Mouse (Mus musculus) hindbrain, embryonic 10.5 days (tissue): ENCODE data around the gene Map4k1. TPM values are rescaled to one million over a fixed set of nuclear protein-coding genes. Genes with fewer than 3 reads are reported as not detected.
A peak's percentile ranks its signal among the peaks of the same experiment; 100 is the strongest.

Experiments
- DNase-seq: peaks from one replicate; pipeline ENCODE4 v3.0.0-alpha.2; 2017; ENCODE audit warnings: low spot score
- H3K27ac ChIP-seq: fragments of 300-500 bp; sonication (generic); 2 replicates; pipeline ENCODE4 v1.5.1; 2016; ENCODE audit warnings: mild to moderate bottlenecking, moderate library complexity
- H3K27me3 ChIP-seq: fragments of 300-500 bp; sonication (generic); 2 replicates; pipeline ENCODE4 v1.6.1; 2016; ENCODE audit warnings: mild to moderate bottlenecking; ENCODE audit not compliant: poor library complexity, insufficient read depth, severe bottlenecking
- H3K36me3 ChIP-seq: fragments of 300-500 bp; sonication (generic); 2 replicates; pipeline ENCODE4 v1.6.1; 2016; ENCODE audit warnings: mild to moderate bottlenecking, moderate library complexity
- H3K4me1 ChIP-seq: fragments of 300-500 bp; sonication (generic); replicated peaks from 2 replicates; pipeline ENCODE4 v1.6.1; 2016; ENCODE audit warnings: mild to moderate bottlenecking
- H3K4me3 ChIP-seq: fragments of 300-500 bp; sonication (generic); 2 replicates; pipeline ENCODE4 v1.5.1; 2016; ENCODE audit warnings: mild to moderate bottlenecking, moderate library complexity
- H3K9me3 ChIP-seq: fragments of 300-500 bp; sonication (generic); 2 replicates; pipeline ENCODE4 v1.6.1; 2016; ENCODE audit warnings: mild to moderate bottlenecking, moderate library complexity
- WGBS: fragments of 180-500 bp; shearing (Covaris S2); methylation state at CpG from one replicate; pipeline ENCODE4 v1.1.7; 2016; 5-methylcytosine and 5-hydroxymethylcytosine counted together
- polyA plus RNA-seq: library from polyadenylated mRNA; unstranded; fragments of >200 nt; fragmentation: Nextera tagmentation; extraction: Ambion mirVana; gene quantifications from 2 replicates; pipeline ENCODE4 v1.2.1, GENCODE M21; 2016

Map4k1 gene
- polyA plus RNA-seq, 1 experiment from 2014 or later = 8.8 TPM

DNA sequence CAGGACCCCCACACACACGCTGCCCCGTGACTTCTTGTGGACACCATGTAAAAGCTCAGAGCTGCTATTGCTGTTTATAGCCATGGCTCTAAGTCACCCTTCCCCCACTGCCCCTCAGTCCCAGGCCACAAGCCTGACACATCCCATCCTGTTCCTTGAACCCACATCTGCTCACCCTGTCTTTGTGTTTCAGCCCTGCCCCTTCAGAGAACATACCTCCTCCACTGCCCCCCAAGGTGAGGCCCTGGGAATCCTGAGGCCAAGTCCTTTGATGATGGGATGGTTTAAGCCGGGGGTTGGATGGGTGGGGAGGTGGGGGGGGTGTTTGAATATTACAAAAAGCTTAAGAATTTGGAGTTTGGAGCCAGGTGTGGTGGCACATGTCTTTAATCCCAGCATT is 11.1 kb downstream of the Map4k1 start:
- no peaks in the 10 kb centered on the region for H3K4me1 ChIP-seq
- DNase-seq = no peak
- no peak overlapping the region for H3K4me3 ChIP-seq
- H3K9me3 ChIP-seq = no peaks in the 10 kb centered on the region
- H3K36me3 ChIP-seq = no peaks in the 10 kb centered on the region
- H3K27me3 ChIP-seq = no peaks in the 10 kb centered on the region
- no peak overlapping the region for H3K27ac ChIP-seq
- WGBS = 94% methylated on average over 3 of the region's 3 CpGs

DNA sequence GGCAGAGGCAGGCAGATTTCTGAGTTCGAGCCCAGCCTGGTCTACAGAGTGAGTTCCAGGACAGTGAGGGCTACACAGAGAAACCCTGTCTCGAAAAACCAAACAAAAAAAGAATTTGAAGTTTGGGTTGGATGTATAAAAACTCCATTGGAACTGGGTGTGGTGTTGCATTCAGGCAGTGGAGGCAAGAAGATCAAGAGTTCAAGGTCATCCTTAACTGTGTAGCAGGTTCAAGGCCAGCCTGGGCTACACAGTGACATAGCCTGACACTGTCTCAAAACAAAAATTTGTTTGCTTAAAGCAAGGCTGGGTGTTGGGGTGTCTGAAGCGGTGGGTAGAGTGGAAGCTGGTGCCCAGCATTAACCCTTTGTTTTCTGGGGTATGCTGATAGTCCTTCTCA is 11.6 kb downstream of the Map4k1 start:
- no peaks in the 10 kb centered on the region for H3K36me3 ChIP-seq
- WGBS = 83% methylated on average over 3 of the region's 3 CpGs
- DNase-seq = no peak
- H3K9me3 ChIP-seq = no peaks in the 10 kb centered on the region
- H3K27me3 ChIP-seq = no peaks in the 10 kb centered on the region
- no peaks in the 10 kb centered on the region for H3K4me1 ChIP-seq
- H3K27ac ChIP-seq = no peak overlapping the region
- H3K4me3 ChIP-seq = no peak overlapping the region

DNA sequence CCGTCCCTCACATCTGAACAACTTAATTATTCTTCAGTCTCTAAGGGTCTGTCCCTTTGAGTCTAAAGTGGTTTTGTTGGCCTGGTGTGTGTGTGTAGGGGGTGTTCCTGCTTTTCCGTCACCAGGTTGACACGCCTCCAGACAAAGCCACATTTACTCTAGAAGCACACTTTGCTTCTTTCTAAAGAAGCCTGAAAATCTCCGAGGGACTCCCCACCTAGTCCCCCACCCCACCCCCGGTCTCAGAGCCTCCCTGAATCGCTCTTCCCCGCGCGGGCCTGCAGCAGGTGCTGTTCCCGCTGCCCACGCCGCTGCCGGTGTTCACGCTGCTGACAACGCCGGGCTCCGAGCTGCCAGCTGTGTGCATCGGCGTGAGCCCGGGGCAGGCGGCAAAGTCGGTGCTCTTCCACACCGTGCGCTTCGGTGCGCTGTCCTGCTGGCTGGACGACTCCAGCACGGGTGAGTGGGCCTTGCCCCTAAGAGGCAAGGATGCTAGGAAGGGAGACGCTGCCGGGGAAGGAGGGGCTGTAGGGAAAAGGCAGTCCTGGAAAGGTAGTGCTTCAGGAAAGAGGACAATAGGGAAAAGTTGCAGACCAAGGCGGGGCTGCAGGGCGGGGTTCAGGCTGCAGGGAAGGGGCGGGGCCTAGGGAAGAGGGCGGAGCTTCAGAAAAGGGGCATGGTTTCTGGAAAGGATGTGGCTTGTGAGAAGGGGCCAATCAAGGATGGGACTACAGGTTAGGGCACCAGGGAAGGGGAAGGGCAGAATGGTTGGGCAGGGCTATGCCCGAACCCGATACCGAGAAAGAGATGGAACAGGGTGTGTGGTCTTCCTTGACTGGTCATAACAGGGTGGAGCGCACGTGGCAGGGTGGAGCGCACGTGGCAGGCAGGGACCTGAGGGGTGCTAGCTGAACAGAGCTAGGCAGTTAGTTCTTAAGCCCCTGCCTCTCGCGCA is 19.1 kb downstream of the Map4k1 start:
- 7% methylated on average over 43 of the region's 43 CpGs for WGBS
- peaks cover 19% of the 10 kb centered on the region for H3K27me3 ChIP-seq
- peaks cover 15% of the 10 kb centered on the region for H3K4me1 ChIP-seq
- peak; percentile 91 for DNase-seq
- H3K4me3 ChIP-seq = peak overlapping the region; percentile 59
- H3K27ac ChIP-seq = peak overlapping the region; percentile 87
- H3K9me3 ChIP-seq = no peaks in the 10 kb centered on the region
- no peaks in the 10 kb centered on the region for H3K36me3 ChIP-seq

DNA sequence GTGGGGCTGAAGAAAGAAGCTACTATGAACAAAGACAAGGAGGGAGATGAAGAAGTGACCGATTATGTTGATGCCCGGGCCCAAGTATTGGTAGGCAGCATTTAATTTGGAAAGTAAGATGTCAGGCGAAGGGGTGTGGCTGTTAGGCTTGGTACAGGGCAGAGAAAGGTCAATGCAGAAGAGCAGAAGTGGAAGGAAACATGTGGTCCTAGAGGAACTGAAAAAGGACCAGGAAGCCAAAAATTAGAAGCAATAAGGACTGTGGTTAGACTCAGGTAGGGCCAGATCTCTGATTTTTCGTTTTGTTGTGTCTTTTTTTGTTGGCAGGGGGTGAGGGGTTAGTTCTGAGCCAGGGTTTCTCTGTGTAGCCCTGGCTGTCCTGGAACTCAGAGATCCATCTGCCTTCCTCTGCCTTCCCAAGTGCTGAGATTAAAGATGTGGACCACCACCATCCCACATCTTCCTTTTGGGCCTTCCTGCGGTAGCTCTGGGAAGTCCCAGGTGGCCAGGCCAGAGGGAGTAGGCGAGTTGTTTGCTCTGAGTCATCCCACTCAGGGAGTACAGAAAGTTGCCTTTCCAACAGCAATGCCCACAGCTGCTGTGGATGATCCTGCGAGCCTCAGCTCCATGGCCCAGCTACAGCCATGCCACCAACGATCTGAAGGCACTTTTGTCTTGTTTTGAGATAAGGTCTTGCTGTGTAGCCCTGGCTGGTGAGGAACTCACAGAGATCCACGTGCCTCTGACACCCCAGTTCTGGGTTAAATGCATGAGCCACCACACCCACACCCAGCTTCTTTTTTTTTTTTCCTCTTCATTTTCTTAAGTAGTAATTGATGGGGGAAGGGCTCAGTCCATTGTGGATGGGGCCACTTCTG is 25.6 kb downstream of the Map4k1 start:
- H3K27me3 ChIP-seq = peaks cover under 1% of the 10 kb centered on the region
- WGBS = 84% methylated on average over 9 of the region's 9 CpGs
- H3K36me3 ChIP-seq = no peaks in the 10 kb centered on the region
- no peak overlapping the region for H3K27ac ChIP-seq
- no peaks in the 10 kb centered on the region for H3K9me3 ChIP-seq
- DNase-seq = no peak
- H3K4me3 ChIP-seq = no peak overlapping the region
- H3K4me1 ChIP-seq = no peaks in the 10 kb centered on the region

DNA sequence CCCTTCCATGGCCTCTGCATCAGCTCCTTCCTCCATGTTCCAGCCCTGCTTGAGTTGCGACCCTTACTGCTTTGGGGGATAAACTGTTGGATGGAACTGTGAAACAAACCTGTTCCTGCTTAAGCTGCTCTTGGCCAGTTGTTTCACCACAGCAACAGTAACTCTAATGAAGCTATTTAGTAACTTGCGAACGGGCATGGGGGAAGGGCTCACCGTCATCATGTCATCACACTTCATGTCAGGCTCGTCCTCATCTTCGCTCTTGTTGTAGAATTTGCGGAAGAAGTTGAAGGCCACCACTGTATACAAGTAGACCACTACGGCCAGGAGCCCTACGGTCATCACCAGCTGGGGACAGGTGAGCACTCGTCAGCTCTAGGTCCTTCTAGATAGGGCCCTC is 26.3 kb downstream of the Map4k1 start:
- Histone ChIP-seq H3K9me3 (no peaks in the 10 kb centered on the region), H3K27me3 (no peaks in the 10 kb centered on the region), H3K4me1 (no peaks in the 10 kb centered on the region), H3K27ac (no peak overlapping the region), H3K4me3 (no peak overlapping the region), H3K36me3 (no peaks in the 10 kb centered on the region)
- 96% methylated on average over 10 of the region's 10 CpGs for WGBS
- DNase-seq = no peak

DNA sequence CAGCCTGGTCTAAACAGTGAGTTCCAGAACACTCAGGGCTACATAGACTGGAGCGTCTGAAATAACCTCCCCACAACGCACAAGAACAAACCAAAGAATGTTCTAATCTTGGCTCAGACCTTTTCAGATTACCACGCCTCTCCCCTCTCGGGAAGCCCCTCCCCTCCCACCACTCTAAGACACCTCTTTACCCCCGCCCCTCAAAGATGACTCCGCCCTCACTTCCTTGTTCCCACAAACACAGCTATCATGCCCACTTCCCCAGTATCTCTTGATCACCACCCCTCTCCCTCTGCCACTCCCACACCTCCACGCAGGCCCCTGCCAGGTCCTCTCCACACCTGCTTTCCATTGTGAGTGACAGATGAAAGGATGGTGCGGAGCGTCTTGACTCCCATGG is 26.9 kb downstream of the Map4k1 start:
- DNase-seq = no peak
- H3K9me3 ChIP-seq = no peaks in the 10 kb centered on the region
- no peak overlapping the region for H3K27ac ChIP-seq
- H3K4me1 ChIP-seq = no peaks in the 10 kb centered on the region
- 84% methylated on average over 9 of the region's 9 CpGs for WGBS
- no peaks in the 10 kb centered on the region for H3K36me3 ChIP-seq
- H3K27me3 ChIP-seq = no peaks in the 10 kb centered on the region
- H3K4me3 ChIP-seq = no peak overlapping the region

DNA sequence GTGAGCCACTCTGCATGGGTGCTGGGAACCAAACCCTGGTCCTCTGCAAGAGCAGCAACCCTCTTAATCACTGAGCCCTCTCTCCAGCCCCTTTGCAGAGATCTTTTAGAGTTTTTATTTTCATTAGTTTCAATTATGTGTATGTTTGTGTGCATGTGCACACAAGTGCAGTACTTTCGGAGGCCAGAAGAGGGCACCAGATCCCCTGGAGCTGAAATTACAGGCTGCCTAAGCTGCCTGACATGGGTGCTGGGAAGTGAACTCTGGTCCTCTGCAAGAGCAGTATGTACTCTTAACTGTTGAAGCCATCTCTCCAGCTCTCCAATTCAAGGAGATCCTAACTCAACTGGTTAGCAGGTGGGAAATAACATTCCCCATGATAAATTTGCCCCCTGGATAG is 33.1 kb downstream of the Map4k1 start:
- Histone ChIP-seq H3K9me3 (peaks cover 7% of the 10 kb centered on the region), H3K36me3 (no peaks in the 10 kb centered on the region), H3K4me3 (no peak overlapping the region), H3K27me3 (peaks cover 37% of the 10 kb centered on the region), H3K27ac (no peak overlapping the region), H3K4me1 (peaks cover 9% of the 10 kb centered on the region)
- no peak for DNase-seq
- WGBS = 92% methylated on average over 1 of the region's 1 CpGs

DNA sequence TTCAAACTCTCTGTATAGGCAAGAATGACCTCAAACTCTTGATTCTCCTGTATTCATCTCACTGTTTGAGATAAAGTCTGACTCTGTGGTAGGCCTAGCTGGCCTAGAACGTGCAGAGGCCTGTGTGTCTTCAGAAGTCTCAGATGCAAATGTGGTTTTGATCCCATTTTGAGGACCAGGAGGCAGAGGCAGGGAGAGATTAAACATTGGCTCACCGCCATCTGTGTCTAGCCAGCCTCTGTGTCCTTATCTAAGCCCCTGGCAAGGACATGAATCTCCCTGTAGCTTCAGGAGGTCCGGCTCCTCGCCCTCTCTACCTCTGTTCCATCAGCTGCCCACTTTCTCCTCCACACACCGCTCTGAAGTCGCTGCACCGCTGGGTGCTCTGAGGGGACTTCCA is 34.6 kb downstream of the Map4k1 start:
- Histone ChIP-seq H3K4me3 (no peak overlapping the region), H3K9me3 (peaks cover 7% of the 10 kb centered on the region), H3K36me3 (no peaks in the 10 kb centered on the region), H3K27ac (no peak overlapping the region), H3K4me1 (peaks cover 9% of the 10 kb centered on the region), H3K27me3 (peaks cover 51% of the 10 kb centered on the region)
- no peak for DNase-seq
- WGBS = 89% methylated on average over 7 of the region's 7 CpGs

DNA sequence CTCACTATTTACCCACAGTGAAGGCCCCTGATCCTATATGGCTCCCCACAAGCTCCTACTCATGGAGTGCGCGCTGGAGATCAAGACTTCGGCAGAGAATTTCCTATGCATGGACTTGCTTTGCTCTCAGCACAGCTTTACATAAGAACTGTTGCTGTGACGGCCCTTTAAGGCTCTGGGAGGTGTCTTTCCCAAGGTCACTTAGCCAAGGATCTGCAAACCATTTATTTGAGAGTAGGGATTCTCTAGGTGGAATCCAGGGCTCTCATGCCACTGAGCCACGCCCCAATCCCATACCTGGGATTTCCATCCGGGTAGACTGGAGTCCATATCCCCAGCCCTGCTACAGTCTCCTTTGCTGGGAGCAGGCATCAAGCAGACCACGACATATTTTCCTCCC is 35.4 kb downstream of the Map4k1 start:
- H3K4me1 ChIP-seq = peaks cover 9% of the 10 kb centered on the region
- DNase-seq = no peak
- no peak overlapping the region for H3K4me3 ChIP-seq
- H3K9me3 ChIP-seq = peaks cover 7% of the 10 kb centered on the region
- WGBS = 85% methylated on average over 7 of the region's 7 CpGs
- peaks cover 55% of the 10 kb centered on the region for H3K27me3 ChIP-seq
- H3K36me3 ChIP-seq = no peaks in the 10 kb centered on the region
- H3K27ac ChIP-seq = no peak overlapping the region

DNA sequence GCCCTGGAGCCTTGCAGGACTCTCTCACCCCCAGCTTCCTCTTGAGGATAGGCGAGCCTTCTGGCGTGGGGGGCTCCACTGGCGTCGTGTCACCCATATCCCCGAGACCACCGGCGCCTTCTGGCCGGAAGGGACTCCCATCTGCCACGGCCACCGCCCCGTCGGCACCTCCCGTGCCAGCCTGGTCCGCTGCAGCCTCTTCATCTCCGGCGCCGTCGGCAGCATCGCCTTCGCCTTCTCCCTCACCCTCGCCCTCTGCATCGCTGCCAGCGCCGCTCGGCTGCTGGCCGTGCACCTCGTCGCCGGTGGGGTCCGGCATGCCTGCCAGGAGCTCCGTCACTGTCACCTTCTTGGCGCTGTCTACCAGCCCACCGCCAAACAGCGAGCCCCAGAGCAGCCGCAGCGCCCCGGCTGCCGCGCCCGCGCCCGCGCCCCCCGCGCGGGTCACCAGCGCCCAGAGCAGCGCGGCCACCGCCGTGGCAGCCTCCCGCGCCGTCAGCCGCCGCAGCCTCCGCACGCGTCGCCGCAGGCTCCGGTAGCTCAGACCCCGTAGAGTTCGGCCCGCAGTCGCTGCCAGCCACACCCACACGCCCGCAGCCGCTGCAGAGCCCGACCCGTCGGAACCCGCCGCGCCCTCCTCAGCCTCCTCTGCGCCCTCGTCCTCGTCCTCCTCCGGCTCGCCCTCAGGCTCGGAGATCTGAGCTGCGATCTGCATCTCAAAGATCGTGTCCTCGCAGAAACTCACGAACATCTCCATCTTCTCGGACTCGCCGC is 37.8 kb downstream of the Map4k1 start:
- peak; percentile 28 for DNase-seq
- WGBS = 5% methylated on average over 88 of the region's 88 CpGs
- Histone ChIP-seq H3K27me3 (peaks cover 63% of the 10 kb centered on the region), H3K36me3 (no peaks in the 10 kb centered on the region), H3K27ac (peak overlapping the region; percentile 50; the same call in 1 of the 2 replicates), H3K9me3 (peaks cover 7% of the 10 kb centered on the region), H3K4me3 (peak overlapping the region; percentile 52), H3K4me1 (peaks cover 9% of the 10 kb centered on the region)

DNA sequence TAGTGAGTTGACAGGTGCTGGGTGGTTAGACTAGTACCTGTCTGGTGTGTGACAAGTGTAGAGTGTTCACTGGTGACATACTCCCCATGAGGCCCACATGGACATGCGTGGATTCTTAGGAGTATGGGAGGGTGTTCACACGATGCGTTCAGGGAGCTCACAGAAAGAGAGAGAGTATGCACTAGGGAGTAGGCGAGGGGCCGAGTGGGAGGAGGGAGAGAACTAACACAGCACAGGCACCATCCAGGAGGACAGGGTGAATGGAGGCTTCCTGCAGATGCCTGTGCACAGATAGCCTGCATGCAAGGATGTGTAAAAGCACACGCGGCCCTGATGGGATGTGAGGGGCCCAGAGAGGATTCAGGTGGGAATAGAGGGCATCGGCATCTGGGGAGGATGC is 40.6 kb downstream of the Map4k1 start:
- Histone ChIP-seq H3K36me3 (no peaks in the 10 kb centered on the region), H3K4me3 (no peak overlapping the region), H3K9me3 (no peaks in the 10 kb centered on the region), H3K27ac (no peak overlapping the region), H3K4me1 (peaks cover 9% of the 10 kb centered on the region), H3K27me3 (peaks cover 51% of the 10 kb centered on the region)
- WGBS = 92% methylated on average over 8 of the region's 8 CpGs
- no peak for DNase-seq

DNA sequence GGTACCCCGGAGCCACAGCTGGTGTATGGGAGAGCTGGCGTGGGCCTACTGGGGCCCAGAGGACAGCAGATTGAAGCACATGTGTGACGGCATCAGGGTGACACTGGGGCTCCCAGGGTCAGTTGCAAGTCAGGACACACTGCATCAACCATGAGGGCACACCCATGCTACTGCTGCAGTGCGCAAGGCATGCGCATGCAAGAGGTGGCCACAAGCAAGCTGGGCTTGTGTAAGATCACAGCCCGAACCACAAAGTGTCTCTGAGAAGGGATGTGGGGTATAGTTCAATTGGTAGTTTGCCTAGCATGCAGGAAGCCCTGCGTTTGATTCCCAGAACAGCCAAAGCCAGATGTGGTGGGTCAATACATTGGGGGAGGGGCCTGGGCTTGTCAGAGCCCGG is 41.7 kb downstream of the Map4k1 start:
- Histone ChIP-seq H3K4me1 (peaks cover 9% of the 10 kb centered on the region), H3K36me3 (no peaks in the 10 kb centered on the region), H3K4me3 (no peak overlapping the region), H3K9me3 (no peaks in the 10 kb centered on the region), H3K27ac (no peak overlapping the region), H3K27me3 (peaks cover 41% of the 10 kb centered on the region)
- no peak for DNase-seq
- 90% methylated on average over 8 of the region's 8 CpGs for WGBS
